In genomic region chr10:5846939-5847338, GRCm38 (mm10) we compare ENCODE assay signal across 14 mouse cellular contexts. TPM values are rescaled to one million over a fixed set of nuclear protein-coding genes. Genes with fewer than 3 reads are reported as not detected.
DNase-seq lines count a peak whose midpoint lies in the region; ATAC-seq and TF ChIP-seq lines count a peak whose summit lies in the region.
"Had no signal": no experiment of that assay in that cellular context is flagged by ENCODE, and none has a peak within 500 bp of the region (broad histone marks: within the 10 kb centered on the region; RNA-seq: fewer than 3 reads in every experiment).

No protein-coding gene starts in this region.

- no peaks in the 10 kb centered on the region for H3K4me1 ChIP-seq in forebrain, embryonic 13.5 days
- H3K4me1 ChIP-seq in forebrain, embryonic 11.5 days (replicated peaks; ENCODE audit: control insufficient read depth, insufficient read depth, low read length), result no peaks in the 10 kb centered on the region
- H3K4me1 ChIP-seq in liver, postnatal 0 days (ENCODE audit: insufficient read depth), result no peaks in the 10 kb centered on the region
- no peaks in the 10 kb centered on the region for H3K4me1 ChIP-seq in midbrain, embryonic 16.5 days (ENCODE audit: control insufficient read depth, insufficient read depth, low read length)
- H3K4me1 ChIP-seq: neural tube, embryonic 13.5 days had no signal

- CTCF ChIA-PET in Patski (lab: Charles Lee), result interaction anchor here (1.6 kb wide), 1 partner anchor 13 kb away, joined by 3 read pairs; no protein-coding TSS in a partner anchor

- peak; percentile 49 for TF ChIP-seq CTCF in liver, postnatal 0 days (IDR thresholded peaks at IDR 0.05; ENCODE audit: low read depth)
- peak; percentile 13 for TF ChIP-seq CTCF in Patski (IDR thresholded peaks at IDR 0.05)

- no peak for DNase-seq in forebrain, embryonic 11.5 days (ENCODE audit: low spot score)
- DNase-seq in liver, postnatal 0 days, result no peak
- no peak for DNase-seq in liver
- DNase-seq in Patski (ENCODE audit: low read depth, low spot score), result no peak
- no peak for DNase-seq in urinary bladder, postnatal 14 days (ENCODE audit: low spot score)
- DNase-seq in right cerebral cortex, adult 2 months (ENCODE audit: low spot score in 2 of 2), result no peak
- DNase-seq: adrenal gland, postnatal 14 days; cerebellum, postnatal 25 days; gastrocnemius, postnatal 25 days; layer of hippocampus, adult 9-11 months; lung, adult 2 months had no signal

- no peaks in the 10 kb centered on the region for H3K36me3 ChIP-seq in forebrain, embryonic 13.5 days (ENCODE audit: poor library complexity, severe bottlenecking)
- no peaks in the 10 kb centered on the region for H3K36me3 ChIP-seq in forebrain, embryonic 11.5 days (ENCODE audit: control insufficient read depth, insufficient read depth, low read length)
- H3K36me3 ChIP-seq in liver, postnatal 0 days (replicated peaks; ENCODE audit: insufficient read depth, low read length), result no peaks in the 10 kb centered on the region
- no peaks in the 10 kb centered on the region for H3K36me3 ChIP-seq in midbrain, embryonic 16.5 days (ENCODE audit: control insufficient read depth, insufficient read depth, low read length)
- H3K36me3 ChIP-seq: neural tube, embryonic 13.5 days had no signal

- in situ Hi-C loops in Patski (cut with MboI; ENCODE audit: low pct_unique_long_range_greater_than_20kb), result no loop called here

- POLR2A ChIA-PET in Patski (lab: Charles Lee), result no interaction called here

- ATAC-seq in forebrain, embryonic 13.5 days, result peak; percentile 53; the same call in 1 of the 2 replicates
- ATAC-seq in forebrain, embryonic 11.5 days (replicated peaks; ENCODE audit: low FRiP score), result no peak
- no peak for ATAC-seq in liver, postnatal 0 days
- ATAC-seq in Patski, result no peak
- ATAC-seq in midbrain, embryonic 16.5 days, result peak; percentile 8; the same call in 1 of the 2 replicates

- no peak overlapping the region for H3K9ac ChIP-seq in forebrain, embryonic 13.5 days
- H3K9ac ChIP-seq in forebrain, embryonic 11.5 days (ENCODE audit: low read length), result no peak overlapping the region
- no peak overlapping the region for H3K9ac ChIP-seq in liver, postnatal 0 days (replicated peaks)
- no peak overlapping the region for H3K9ac ChIP-seq in midbrain, embryonic 16.5 days (ENCODE audit: low read depth, low read length)
- H3K9ac ChIP-seq: neural tube, embryonic 13.5 days had no signal

- no peak overlapping the region for H3K27ac ChIP-seq in forebrain, embryonic 13.5 days
- H3K27ac ChIP-seq in forebrain, embryonic 11.5 days (ENCODE audit: low read depth, low read length), result no peak overlapping the region
- no peak overlapping the region for H3K27ac ChIP-seq in liver, postnatal 0 days (ENCODE audit: low read depth)
- no peak overlapping the region for H3K27ac ChIP-seq in midbrain, embryonic 16.5 days (ENCODE audit: low read length)
- H3K27ac ChIP-seq: neural tube, embryonic 13.5 days had no signal

- H3K9me3 ChIP-seq in forebrain, embryonic 13.5 days (replicated peaks), result no peaks in the 10 kb centered on the region
- H3K9me3 ChIP-seq in forebrain, embryonic 11.5 days (ENCODE audit: control insufficient read depth, low read length), result no peaks in the 10 kb centered on the region
- H3K9me3 ChIP-seq in liver, postnatal 0 days (ENCODE audit: low read length), result no peaks in the 10 kb centered on the region
- no peaks in the 10 kb centered on the region for H3K9me3 ChIP-seq in midbrain, embryonic 16.5 days (replicated peaks; ENCODE audit: control insufficient read depth, low read length, poor library complexity, severe bottlenecking)
- H3K9me3 ChIP-seq: neural tube, embryonic 13.5 days had no signal

- H3K4me3 ChIP-seq in forebrain, embryonic 13.5 days, result no peak overlapping the region
- no peak overlapping the region for H3K4me3 ChIP-seq in forebrain, embryonic 11.5 days (ENCODE audit: low read depth, low read length)
- H3K4me3 ChIP-seq in liver, postnatal 0 days (ENCODE audit: low read depth, low read length), result no peak overlapping the region
- H3K4me3 ChIP-seq in midbrain, embryonic 16.5 days (ENCODE audit: low read depth, low read length), result no peak overlapping the region
- H3K4me3 ChIP-seq: neural tube, embryonic 13.5 days had no signal

- no peak overlapping the region for H3K4me2 ChIP-seq in forebrain, embryonic 13.5 days
- H3K4me2 ChIP-seq in forebrain, embryonic 11.5 days (ENCODE audit: low read depth, low read length, severe bottlenecking), result no peak overlapping the region
- H3K4me2 ChIP-seq in liver, postnatal 0 days (ENCODE audit: low read depth, low read length), result no peak overlapping the region
- H3K4me2 ChIP-seq in midbrain, embryonic 16.5 days (ENCODE audit: low read length), result no peak overlapping the region
- H3K4me2 ChIP-seq: neural tube, embryonic 13.5 days had no signal

- no peaks in the 10 kb centered on the region for H3K27me3 ChIP-seq in forebrain, embryonic 13.5 days
- no peaks in the 10 kb centered on the region for H3K27me3 ChIP-seq in forebrain, embryonic 11.5 days (ENCODE audit: control insufficient read depth, insufficient read depth, low read length)
- H3K27me3 ChIP-seq in liver, postnatal 0 days (ENCODE audit: insufficient read depth, low read length), result no peaks in the 10 kb centered on the region
- peaks cover 13% of the 10 kb centered on the region for H3K27me3 ChIP-seq in Patski
- no peaks in the 10 kb centered on the region for H3K27me3 ChIP-seq in midbrain, embryonic 16.5 days (ENCODE audit: control insufficient read depth, insufficient read depth, low read depth, low read length)
- H3K27me3 ChIP-seq: neural tube, embryonic 13.5 days had no signal

- no peak for TF ChIP-seq EP300 in liver, postnatal 0 days (IDR thresholded peaks at IDR 0.05; ENCODE audit: low read depth)

- 28% methylated on average over 2 of the region's 2 CpGs for WGBS in forebrain, embryonic 13.5 days
- WGBS in forebrain, embryonic 11.5 days, result 47% methylated on average over 2 of the region's 2 CpGs
- 37% methylated on average over 2 of the region's 2 CpGs for WGBS in liver, postnatal 0 days (ENCODE audit: insufficient replicate concordance)
- WGBS in midbrain, embryonic 16.5 days, result 36% methylated on average over 2 of the region's 2 CpGs

RNA-seq across cellular contexts. Expression of gene Mtrf1l, which starts 23.2 kb away (rescaled TPM):
- polyA plus RNA-seq in forebrain, embryonic 13.5 days (2015; fragmentation: Nextera tagmentation; extraction: Ambion mirVana), result 10.9 and 12.3 TPM in 2 replicates
- 12.9 and 15.3 TPM in 2 replicates for polyA plus RNA-seq in forebrain, embryonic 11.5 days (2014; fragmentation: Nextera tagmentation; extraction: Ambion mirVana)
- polyA plus RNA-seq in liver, postnatal 0 days (2015; fragmentation: Nextera tagmentation; extraction: Ambion mirVana), result 6.3 and 6.7 TPM in 2 replicates
- polyA plus RNA-seq in Patski (2021), result 14.2 TPM
- polyA plus RNA-seq in midbrain, embryonic 16.5 days (2015; fragmentation: Nextera tagmentation; extraction: Ambion mirVana), result 7.9 and 11.1 TPM in 2 replicates

RNA-seq across cellular contexts. Expression of gene Fbxo5, which starts 41.5 kb away (rescaled TPM):
- polyA plus RNA-seq in forebrain, embryonic 13.5 days (2015; fragmentation: Nextera tagmentation; extraction: Ambion mirVana), result 74.9 and 76.8 TPM in 2 replicates
- 90.4 and 101 TPM in 2 replicates for polyA plus RNA-seq in forebrain, embryonic 11.5 days (2014; fragmentation: Nextera tagmentation; extraction: Ambion mirVana)
- polyA plus RNA-seq in liver, postnatal 0 days (2015; fragmentation: Nextera tagmentation; extraction: Ambion mirVana), result 41.1 and 42.8 TPM in 2 replicates
- 14.8 TPM for polyA plus RNA-seq in Patski (2021)
- polyA plus RNA-seq in midbrain, embryonic 16.5 days (2015; fragmentation: Nextera tagmentation; extraction: Ambion mirVana), result 10.1 and 11.1 TPM in 2 replicates

Comparison
In these comparisons a context has a peak if more than half of its experiments do, and no peak if none do; other contexts are left out.
1. ATAC-seq: peak in forebrain, embryonic 13.5 days (single experiment) and midbrain, embryonic 16.5 days (single experiment); none in forebrain, embryonic 11.5 days (single experiment), liver, postnatal 0 days (single experiment) and Patski (single experiment).